Mouse (Mus musculus) cerebellum, adult 2 months (tissue): ENCODE results near the gene Phactr3.
"Not testable (repeated sequence)": the region's sequence is repeated elsewhere in the genome, so short reads cannot be mapped to it uniquely, and the experiment has no call there.

Source experiments
- CTCF ChIP-seq: fragments of 200-500 bp; IDR thresholded peaks from 2 replicates; pipeline ENCODE4 v1.5.1; 2011; ENCODE audit warnings: low read depth, mild to moderate bottlenecking, control low read depth, low read length, moderate library complexity, borderline replicate concordance; ENCODE audit not compliant: insufficient read depth
- POLR2A ChIP-seq: fragments of 200-500 bp; IDR thresholded peaks from 2 replicates; pipeline ENCODE4 v1.6.1; 2011; ENCODE audit warnings: low read length, control low read depth, borderline replicate concordance; ENCODE audit not compliant: insufficient read depth

DNA sequence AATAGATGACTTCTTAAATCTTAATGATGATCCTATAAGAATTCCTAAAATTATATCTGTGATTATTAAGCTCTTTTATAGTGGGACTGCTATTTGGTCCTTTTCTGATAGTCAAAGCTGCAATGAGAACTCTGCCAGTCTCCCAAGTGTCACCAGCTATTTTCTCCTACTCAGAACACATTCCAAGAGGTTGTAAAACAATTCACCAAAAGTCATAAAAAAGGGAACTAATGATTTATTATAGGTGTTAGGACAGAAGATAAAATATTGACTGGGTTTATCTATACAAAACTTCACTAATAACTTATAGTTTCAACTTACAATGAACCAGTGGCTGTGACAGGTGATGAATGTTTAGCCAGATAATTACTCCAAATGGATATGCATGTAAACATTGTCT, 223.3 kb downstream of the Phactr3 start:
- TF ChIP-seq CTCF, POLR2A: not testable (repeated sequence)
